Mouse (Mus musculus): ENCODE measurements at regions not wholly inside any gene's neighbourhood (a gene's known extent, or its start where the extent isn't known, plus 50 kb on each side); places are given as distances from the start of the nearest gene placed in this dataset.

GRCm38 (mm10) chr10:92079421-92079820 lies 642.8 kb downstream of the Nedd1 start:
- TF ChIP-seq CTCF (IDR thresholded peaks at IDR 0.05; ENCODE audit: control insufficient read depth, insufficient read depth, insufficient replicate concordance, low read depth, low read length) (no peak), POLR2A (IDR thresholded peaks at IDR 0.05; ENCODE audit: control insufficient read depth, low read depth, low read length) (no peak)

All from testis, adult 2 months (tissue).